Mouse (Mus musculus) forebrain, embryonic 11.5 days (tissue): ENCODE data around the gene Acot12. TPM values are rescaled to one million over a fixed set of nuclear protein-coding genes. Genes with fewer than 3 reads are reported as not detected.

Experiments
- ATAC-seq: fragments of 200-750 bp; cut with Nextera tagmentation; replicated peaks from 2 replicates; pipeline ENCODE4 v1.8.0; 2017; ENCODE audit warnings: moderate TSS enrichment; ENCODE audit not compliant: low FRiP score
- DNase-seq: peaks from one replicate; pipeline ENCODE4 v3.0.0-alpha.2; 2017; ENCODE audit warnings: low spot score
- H3K27ac ChIP-seq: fragments of 300-500 bp; sonication (generic); 2 replicates; pipeline ENCODE4 v1.5.1; 2014; ENCODE audit warnings: low read depth, low read length
- H3K27me3 ChIP-seq: fragments of 300-500 bp; sonication (generic); 2 replicates; pipeline ENCODE4 v1.6.1; 2014; ENCODE audit warnings: mild to moderate bottlenecking, low read length, mixed read lengths; ENCODE audit not compliant: control insufficient read depth, insufficient read depth
- H3K36me3 ChIP-seq: fragments of 300-500 bp; sonication (generic); 2 replicates; pipeline ENCODE4 v1.6.1; 2014; ENCODE audit warnings: mild to moderate bottlenecking, low read length, moderate library complexity, mixed read lengths; ENCODE audit not compliant: control insufficient read depth, insufficient read depth
- H3K4me1 ChIP-seq: fragments of 300-500 bp; sonication (generic); replicated peaks from 2 replicates; pipeline ENCODE4 v1.6.1; 2014; ENCODE audit warnings: low read length, mixed read lengths; ENCODE audit not compliant: control insufficient read depth, insufficient read depth
- H3K4me2 ChIP-seq: fragments of 300-500 bp; sonication (generic); 2 replicates; pipeline ENCODE4 v1.6.1; 2014; ENCODE audit warnings: low read depth, mild to moderate bottlenecking, low read length, moderate library complexity, mixed read lengths; ENCODE audit not compliant: severe bottlenecking
- H3K4me3 ChIP-seq: fragments of 300-500 bp; sonication (generic); 2 replicates; pipeline ENCODE4 v1.5.1; 2014; ENCODE audit warnings: low read depth, low read length
- H3K9ac ChIP-seq: fragments of 300-500 bp; sonication (generic); 2 replicates; pipeline ENCODE4 v1.6.1; 2014; ENCODE audit warnings: low read length
- H3K9me3 ChIP-seq: fragments of 300-500 bp; sonication (generic); 2 replicates; pipeline ENCODE4 v1.6.1; 2016; ENCODE audit warnings: low read length, mixed read lengths; ENCODE audit not compliant: control insufficient read depth
- WGBS: fragments of 180-500 bp; shearing (Covaris S2); extraction: QIAGEN DNeasy Blood & Tissue Kit; methylation state at CpG from one replicate; pipeline ENCODE4 v1.1.7; 2014; 5-methylcytosine and 5-hydroxymethylcytosine counted together
- polyA plus RNA-seq: library from polyadenylated mRNA; unstranded; fragments of >200 nt; fragmentation: Nextera tagmentation; extraction: Ambion mirVana; gene quantifications from 2 replicates; pipeline ENCODE4 v1.2.1, GENCODE M21; 2014

The Acot12 gene
- polyA plus RNA-seq = not detected in 2 replicates

DNA sequence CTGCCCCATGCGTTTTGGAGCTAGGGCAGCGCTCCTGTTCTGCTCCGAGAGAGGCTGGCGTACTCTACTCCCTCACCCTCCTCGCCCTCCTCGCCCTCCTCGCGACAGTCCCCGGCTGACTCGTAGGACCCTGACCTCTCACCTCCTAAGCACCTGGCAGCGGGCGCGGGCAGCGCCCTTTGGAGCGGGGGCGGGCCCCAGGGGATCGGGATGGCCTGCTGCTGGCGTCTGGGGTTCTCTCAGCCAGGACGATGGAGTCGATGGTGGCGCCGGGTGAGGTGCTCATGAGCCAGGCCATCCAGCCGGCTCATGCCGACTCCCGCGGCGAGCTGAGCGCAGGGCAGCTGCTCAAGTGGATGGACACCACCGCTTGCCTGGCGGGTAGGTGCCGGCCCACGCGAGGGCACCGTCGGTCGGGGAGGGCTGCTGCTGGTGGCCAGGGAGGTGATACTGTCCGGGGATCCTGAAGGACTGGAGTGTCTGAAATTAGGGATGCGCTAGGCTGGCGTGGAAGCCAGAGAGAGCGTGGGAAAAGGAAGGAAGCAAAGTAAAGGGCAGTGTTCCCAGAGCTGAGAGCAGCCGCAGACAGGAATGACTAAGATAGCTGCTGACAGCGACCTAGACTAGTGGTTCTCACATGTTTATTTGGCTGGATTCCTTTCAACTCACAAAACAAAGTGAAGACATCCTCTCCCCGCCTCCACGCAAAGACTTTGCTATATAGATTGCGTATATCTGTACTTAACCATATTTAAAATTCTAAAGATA lies at the start of gene Acot12:
Gene Acot12, plus strand, starts transcription at position 233 of the 768 bp plus-strand sequence.
- peak within 1 kb of the TSS; percentile 54 for H3K9ac ChIP-seq
- H3K27me3 ChIP-seq = no peaks in the 10 kb centered on the region; the same call in 1 of the 2 replicates
- ATAC-seq (peak; percentile 76), DNase-seq (peak; percentile 72)
- 8% methylated on average over 45 of the region's 45 CpGs for WGBS
- H3K4me1 ChIP-seq = 0 out of 2 replicates have a peak, but pooled peaks cover 2% of the 10 kb centered on the region
- no peaks in the 10 kb centered on the region for H3K36me3 ChIP-seq
- H3K9me3 ChIP-seq = no peaks in the 10 kb centered on the region
- H3K4me2 ChIP-seq = peak within 1 kb of the TSS; percentile 84
- H3K27ac ChIP-seq = no peak within 1 kb of the TSS
- H3K4me3 ChIP-seq = peak within 1 kb of the TSS; percentile 34

GRCm38 (mm10) chr13:91693615-91694014 lies 47.7 kb upstream of the Acot12 start:
- H3K36me3 ChIP-seq = no peaks in the 10 kb centered on the region; the same call in 1 of the 2 replicates
- H3K4me1 ChIP-seq = no peaks in the 10 kb centered on the region
- WGBS = 54% methylated on average over 7 of the region's 7 CpGs
- H3K4me3 ChIP-seq = no peak overlapping the region
- DNase-seq (no peak), ATAC-seq (no peak)
- no peak overlapping the region for H3K9ac ChIP-seq
- H3K4me2 ChIP-seq = no peak overlapping the region
- H3K27ac ChIP-seq = no peak overlapping the region
- no peaks in the 10 kb centered on the region for H3K9me3 ChIP-seq
- no peaks in the 10 kb centered on the region for H3K27me3 ChIP-seq

DNA sequence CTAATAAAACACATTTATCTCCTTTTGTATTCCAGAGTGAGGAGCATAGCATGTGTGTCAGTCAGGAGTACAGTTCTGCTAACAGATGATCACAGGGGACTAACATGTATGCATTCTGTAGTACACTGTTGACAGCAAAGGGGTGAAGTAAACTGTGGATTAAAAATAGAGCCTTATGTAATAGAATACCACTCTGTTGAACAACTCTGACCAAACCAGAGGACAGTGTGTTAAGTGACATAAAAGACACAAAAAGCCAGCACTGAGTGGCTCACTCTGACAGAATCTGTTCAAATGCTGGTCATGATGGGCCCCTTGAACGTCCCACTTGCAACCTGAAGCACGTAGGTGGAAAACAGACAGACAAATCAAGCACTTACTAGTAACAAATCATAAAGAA lies 45.9 kb upstream of the Acot12 start:
- ATAC-seq (no peak), DNase-seq (no peak)
- Histone ChIP-seq H3K36me3 (no peaks in the 10 kb centered on the region; the same call in 1 of the 2 replicates), H3K4me2 (no peak overlapping the region), H3K9me3 (no peaks in the 10 kb centered on the region), H3K9ac (no peak overlapping the region), H3K27me3 (no peaks in the 10 kb centered on the region), H3K4me1 (no peaks in the 10 kb centered on the region), H3K4me3 (no peak overlapping the region), H3K27ac (no peak overlapping the region)
- 94% methylated on average over 2 of the region's 2 CpGs for WGBS

- Histone ChIP-seq H3K9ac (no peak overlapping the region), H3K27ac (no peak overlapping the region), H3K4me3 (no peak overlapping the region), H3K36me3 (no peaks in the 10 kb centered on the region; the same call in 1 of the 2 replicates), H3K4me2 (no peak overlapping the region), H3K4me1 (no peaks in the 10 kb centered on the region), H3K27me3 (no peaks in the 10 kb centered on the region), H3K9me3 (no peaks in the 10 kb centered on the region)
- ATAC-seq = no peak; the same call in 1 of the 2 replicates
- 93% methylated on average over 2 of the region's 2 CpGs for WGBS
- DNase-seq = no peak
Observed at GRCm38 (mm10) chr13:91696109-91696645, 45.1 kb upstream of the Acot12 start.

- no peak for ATAC-seq
- 37% methylated on average over 3 of the region's 3 CpGs for whole genome bisulfite sequencing
Observed at GRCm38 (mm10) chr13:91697011-91697410, 44.3 kb upstream of the Acot12 start.

DNA sequence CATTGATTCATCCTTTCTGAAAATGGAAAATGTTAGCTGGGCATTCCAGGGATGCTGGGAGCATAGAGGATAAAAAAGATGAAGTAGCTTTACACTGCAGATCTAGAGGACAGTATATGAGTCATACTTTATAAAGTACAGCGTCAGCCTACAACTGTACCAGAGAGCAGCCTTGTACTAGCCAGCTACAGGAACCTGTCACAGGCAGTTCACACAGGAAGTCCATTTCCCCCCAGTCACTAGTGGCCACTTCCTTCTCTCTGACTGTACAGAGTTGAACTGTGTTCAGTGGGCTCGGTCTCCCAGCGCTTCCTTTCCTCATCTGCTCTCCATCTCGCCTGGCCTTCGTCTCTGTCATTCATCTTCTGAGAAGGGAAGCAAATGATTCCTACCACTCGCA lies 39.0 kb upstream of the Acot12 start:
- DNase-seq (no peak), ATAC-seq (no peak)
- Histone ChIP-seq H3K27ac (no peak overlapping the region), H3K4me2 (no peak overlapping the region), H3K4me1 (no peaks in the 10 kb centered on the region), H3K4me3 (no peak overlapping the region), H3K9me3 (no peaks in the 10 kb centered on the region), H3K27me3 (no peaks in the 10 kb centered on the region), H3K9ac (no peak overlapping the region), H3K36me3 (no peaks in the 10 kb centered on the region)
- 86% methylated on average over 6 of the region's 6 CpGs for WGBS

More at GRCm38 (mm10) chr13:91697011-91697410, 44.3 kb upstream of the Acot12 start:
- no peaks in the 10 kb centered on the region for H3K9me3 ChIP-seq
- H3K27me3 ChIP-seq = no peaks in the 10 kb centered on the region
- H3K27ac ChIP-seq = no peak overlapping the region
- no peak overlapping the region for H3K4me2 ChIP-seq
- H3K36me3 ChIP-seq = no peaks in the 10 kb centered on the region
- DNase-seq = no peak
- H3K9ac ChIP-seq = no peak overlapping the region
- no peaks in the 10 kb centered on the region for H3K4me1 ChIP-seq
- no peak overlapping the region for H3K4me3 ChIP-seq

GRCm38 (mm10) chr13:91719487-91719886 lies 21.8 kb upstream of the Acot12 start:
- Histone ChIP-seq H3K4me3 (no peak overlapping the region), H3K4me2 (no peak overlapping the region), H3K27ac (no peak overlapping the region), H3K36me3 (no peaks in the 10 kb centered on the region), H3K4me1 (no peaks in the 10 kb centered on the region), H3K9me3 (no peaks in the 10 kb centered on the region), H3K27me3 (no peaks in the 10 kb centered on the region), H3K9ac (no peak overlapping the region)
- DNase-seq (no peak), ATAC-seq (no peak)
- 97% methylated on average over 6 of the region's 6 CpGs for WGBS

- no peaks in the 10 kb centered on the region for H3K9me3 ChIP-seq
- no peaks in the 10 kb centered on the region for H3K27me3 ChIP-seq
- H3K36me3 ChIP-seq = no peaks in the 10 kb centered on the region
- 69% methylated on average over 8 of the region's 8 CpGs for WGBS
- no peaks in the 10 kb centered on the region for H3K4me1 ChIP-seq
- H3K9ac ChIP-seq = no peak overlapping the region
- DNase-seq = no peak
- H3K27ac ChIP-seq = no peak overlapping the region
- no peak overlapping the region for H3K4me2 ChIP-seq
- H3K4me3 ChIP-seq = no peak overlapping the region
- peak; percentile 63 for ATAC-seq
Observed at GRCm38 (mm10) chr13:91723108-91723735, 18.1 kb upstream of the Acot12 start.
